ENCODE assay signal across 10 mouse cellular contexts in genomic region chr9:61669729-61670520, GRCm38 (mm10).
A peak's percentile ranks its signal among the peaks of the same experiment; 100 is the strongest.
DNase-seq lines count a peak whose midpoint lies in the region; ATAC-seq and TF ChIP-seq lines count a peak whose summit lies in the region.
"Had no signal": no experiment of that assay in that cellular context is flagged by ENCODE, and none has a peak within 500 bp of the region (broad histone marks: within the 10 kb centered on the region; RNA-seq: fewer than 3 reads in every experiment).

No protein-coding gene starts in this region.

- no peak overlapping the region for H3ac ChIP-seq in C2C12 (ENCODE audit: control insufficient read depth, insufficient read length, low read depth)

- TF ChIP-seq CTCF in C2C12 (IDR thresholded peaks at IDR 0.05; ENCODE audit: control insufficient read depth, insufficient read depth, insufficient read length) = no peak
- no peak for TF ChIP-seq CTCF in left cerebral cortex, adult 2 months (IDR thresholded peaks at IDR 0.05)

- no peaks in the 10 kb centered on the region for H3K79me3 ChIP-seq in C2C12 (ENCODE audit: low read depth)

- peak; percentile 92 for DNase-seq in 3T3-L1 (ENCODE audit: low read depth, low spot score)
- DNase-seq in brain, adult 2 months (ENCODE audit: low read depth, low spot score) = peak; percentile 47
- no peak for DNase-seq in ovary, postnatal 36 days (ENCODE audit: low spot score)
- no peak for DNase-seq in left cerebral cortex, postnatal 4 days
- no peak for DNase-seq in left cerebral cortex, adult 2 months (ENCODE audit: extremely low spot score in 1 of 2, low spot score in 2 of 2)
- DNase-seq: cerebellum, postnatal 10 days had no signal

- H3K4me3 ChIP-seq in C2C12 (ENCODE audit: insufficient read depth, poor library complexity, severe bottlenecking) = no peak overlapping the region
- no peak overlapping the region for H3K4me3 ChIP-seq in left cerebral cortex, adult 2 months
- H3K4me3 ChIP-seq: limb, embryonic 15.5 days; neural tube, embryonic 13.5 days had no signal

- peak; percentile 28; the same call in 1 of the 2 replicates for ATAC-seq in neutrophil, adult 5-6 weeks (ENCODE audit: extremely low read depth, insufficient number of reproducible peaks, low FRiP score, poor library complexity, severe bottlenecking)

- intact Hi-C loops in left cerebral cortex, postnatal 4 days (cut with DNase I) = no loop called here
- intact Hi-C loops in left cerebral cortex, adult 2 months (cut with DNase I) = no loop called here

- H3K79me2 ChIP-seq in C2C12 (ENCODE audit: control insufficient read depth, insufficient read depth) = no peaks in the 10 kb centered on the region

- H3K27ac ChIP-seq in left cerebral cortex, adult 2 months = no peak overlapping the region
- H3K27ac ChIP-seq: limb, embryonic 15.5 days; neural tube, embryonic 13.5 days had no signal

- no peaks in the 10 kb centered on the region for H3K36me3 ChIP-seq in C2C12 (ENCODE audit: control insufficient read depth, insufficient read depth)
- H3K36me3 ChIP-seq: limb, embryonic 15.5 days; neural tube, embryonic 13.5 days had no signal

- no peaks in the 10 kb centered on the region for H3K27me3 ChIP-seq in C2C12 (ENCODE audit: control insufficient read depth, insufficient read depth, insufficient read length)
- H3K27me3 ChIP-seq: limb, embryonic 15.5 days had no signal

TF ChIP-seq in C2C12, 6 proteins besides CTCF, POLR2A, EP300 and RAD21:
- TF ChIP-seq USF1 (IDR thresholded peaks at IDR 0.05; ENCODE audit: low read depth) (no peak), FOSL1 (IDR thresholded peaks at IDR 0.05; ENCODE audit: insufficient read depth, low read length, poor library complexity, severe bottlenecking) (peak; percentile 44), MYOG (IDR thresholded peaks at IDR 0.05; ENCODE audit: control insufficient read depth, extremely low read depth, insufficient read length) (no peak), MYOD1 (IDR thresholded peaks at IDR 0.05; ENCODE audit: control insufficient read depth, insufficient read length, low read depth) (no peak), MAX (IDR thresholded peaks at IDR 0.05) (no peak)

Comparison
In these comparisons a context has a peak if more than half of its experiments do, and no peak if none do; other contexts are left out.
1. DNase-seq: peak in 3T3-L1 (single experiment) and brain, adult 2 months (single experiment); none in ovary, postnatal 36 days (single experiment), left cerebral cortex, postnatal 4 days (single experiment) and left cerebral cortex, adult 2 months (0 of 2).